Mouse (Mus musculus) olfactory bulb, adult 2 months (tissue): ENCODE results near the gene Abhd16a.

Experiments
- CTCF ChIP-seq: fragments of 200-500 bp; IDR thresholded peaks from 2 replicates; pipeline ENCODE4 v1.5.1; 2012; ENCODE audit warnings: low read depth, mild to moderate bottlenecking, low read length, moderate library complexity; ENCODE audit not compliant: insufficient read depth
- POLR2A ChIP-seq: fragments of 200-500 bp; IDR thresholded peaks from 2 replicates; pipeline ENCODE4 v1.6.1; 2012; ENCODE audit warnings: mild to moderate bottlenecking, low read depth, low read length, moderate library complexity; ENCODE audit not compliant: insufficient read depth

DNA sequence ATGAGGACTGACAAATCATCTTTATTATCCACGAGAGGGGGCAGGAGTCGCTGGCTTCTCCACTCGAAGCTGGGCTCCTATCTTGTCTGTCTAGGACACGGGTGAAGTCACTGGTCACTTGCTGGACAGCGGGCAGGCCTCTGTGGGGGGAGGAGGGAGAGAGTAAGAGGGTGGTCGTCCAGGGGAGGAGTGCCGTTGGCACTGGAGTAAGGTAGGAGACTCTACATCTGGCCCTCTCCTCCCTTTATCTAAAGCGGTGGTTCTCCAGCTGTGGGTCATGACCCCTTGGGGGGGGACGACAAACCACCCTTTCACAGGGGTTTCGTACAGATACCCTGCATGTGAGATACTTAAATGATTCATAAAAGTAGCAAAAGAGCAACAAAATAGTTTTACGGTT is 39.9 kb downstream of the Abhd16a start:
- no peak for TF ChIP-seq POLR2A
- no peak for TF ChIP-seq CTCF
